ENCODE assay signal across 17 mouse cellular contexts in the genomic region with DNA sequence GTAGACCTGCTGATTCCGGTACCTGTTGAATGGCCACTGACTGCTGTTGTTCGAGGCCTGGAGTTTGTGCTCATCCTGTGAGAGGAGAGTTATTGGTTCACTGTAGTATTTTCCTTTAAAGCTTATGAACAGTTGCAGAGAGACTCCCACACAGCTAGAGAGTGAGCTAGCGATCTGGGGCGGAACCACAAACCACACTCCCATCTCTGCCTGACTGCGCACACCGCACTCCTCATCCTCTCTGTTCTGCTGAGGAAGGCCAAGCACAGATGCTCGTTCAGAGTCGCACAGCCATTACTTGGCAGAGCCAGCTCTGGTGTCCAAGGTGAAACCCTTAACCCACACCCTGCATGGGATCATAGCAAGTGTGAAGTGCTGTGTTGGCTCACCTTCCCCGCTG. TPM values are rescaled to one million over a fixed set of nuclear protein-coding genes. Genes with fewer than 3 reads are reported as not detected.
"Had no signal": no experiment of that assay in that cellular context is flagged by ENCODE, and none has a peak within 500 bp of the region (broad histone marks: within the 10 kb centered on the region; RNA-seq: fewer than 3 reads in every experiment).

No protein-coding gene starts in this region.

- DNase-seq: kidney, adult 18-20 months; kidney, adult 9 months; kidney, postnatal 14 days; kidney, postnatal 4 days; left cerebral cortex, postnatal 4 days; liver; lung, adult 18-20 months; lung, postnatal 10 days; lung, postnatal 36 days; retina, postnatal 1 day; thymus, adult 18-20 months; thymus, postnatal 14 days; thymus, postnatal 4 days had no signal

RNA-seq across cellular contexts. Expression of a gene that starts 11.1 kb away (rescaled TPM):
- total RNA-seq: monocyte, adult 5-6 weeks; neutrophil, adult 5-6 weeks had no signal

RNA-seq across cellular contexts. Expression of a gene that starts 55.8 kb away (rescaled TPM):
- total RNA-seq: left cerebral cortex, adult 8-10 months; left cerebral cortex, postnatal 14 days; left cerebral cortex, postnatal 4 days; monocyte, adult 5-6 weeks; neutrophil, adult 5-6 weeks had no signal
